Mouse (Mus musculus) forebrain, embryonic 10.5 days (tissue): ENCODE measurements at regions not wholly inside any gene's neighbourhood (a gene's known extent, or its start where the extent isn't known, plus 50 kb on each side); places are given as distances from the start of the nearest gene placed in this dataset.

Source experiments
- DNase-seq: peaks from one replicate; pipeline ENCODE4 v3.0.0-alpha.2; 2017; ENCODE audit warnings: low spot score; ENCODE audit errors: extremely low spot score
- H3K27ac ChIP-seq: fragments of 300-500 bp; sonication (generic); 2 replicates; pipeline ENCODE4 v1.5.1; 2016; ENCODE audit warnings: mild to moderate bottlenecking
- H3K27me3 ChIP-seq: fragments of 300-500 bp; sonication (generic); 2 replicates; pipeline ENCODE4 v1.6.1; 2016; ENCODE audit warnings: mild to moderate bottlenecking; ENCODE audit not compliant: poor library complexity, severe bottlenecking
- H3K36me3 ChIP-seq: fragments of 300-500 bp; sonication (generic); replicated peaks from 2 replicates; pipeline ENCODE4 v1.6.1; 2016; ENCODE audit warnings: mild to moderate bottlenecking, moderate library complexity
- H3K4me1 ChIP-seq: fragments of 300-500 bp; sonication (generic); 2 replicates; pipeline ENCODE4 v1.6.1; 2016
- H3K4me3 ChIP-seq: fragments of 300-500 bp; sonication (generic); 2 replicates; pipeline ENCODE4 v1.5.1; 2016; ENCODE audit warnings: mild to moderate bottlenecking, moderate library complexity
- H3K9me3 ChIP-seq: fragments of 300-500 bp; sonication (generic); 2 replicates; pipeline ENCODE4 v1.6.1; 2016; ENCODE audit warnings: mild to moderate bottlenecking, moderate library complexity
- WGBS: fragments of 180-500 bp; shearing (Covaris S2); methylation state at CpG from one replicate; pipeline ENCODE4 v1.1.7; 2016; 5-methylcytosine and 5-hydroxymethylcytosine counted together

- WGBS, result 91% methylated on average over 5 of the region's 5 CpGs
- no peaks in the 10 kb centered on the region for H3K27me3 ChIP-seq
- H3K4me1 ChIP-seq, result peaks cover 15% of the 10 kb centered on the region
- DNase-seq, result no peak
- no peaks in the 10 kb centered on the region for H3K9me3 ChIP-seq
- H3K4me3 ChIP-seq, result no peak overlapping the region
- peak overlapping the region; percentile 75 for H3K27ac ChIP-seq
- H3K36me3 ChIP-seq, result no peaks in the 10 kb centered on the region
Observed at GRCm38 (mm10) chr3:4544730-4545129, 1205.9 kb upstream of the Gm8797 start.

- 55% methylated on average over 3 of the region's 3 CpGs for WGBS
- H3K27ac ChIP-seq, result no peak overlapping the region
- no peak for DNase-seq
- H3K4me1 ChIP-seq, result peaks cover 15% of the 10 kb centered on the region
- no peaks in the 10 kb centered on the region for H3K36me3 ChIP-seq
- no peak overlapping the region for H3K4me3 ChIP-seq
- H3K27me3 ChIP-seq, result no peaks in the 10 kb centered on the region
- no peaks in the 10 kb centered on the region for H3K9me3 ChIP-seq
Observed at GRCm38 (mm10) chr3:4546103-4546833, 1204.3 kb upstream of the Gm8797 start.

- Histone ChIP-seq H3K36me3 (no peaks in the 10 kb centered on the region), H3K9me3 (no peaks in the 10 kb centered on the region), H3K4me3 (no peak overlapping the region), H3K27me3 (no peaks in the 10 kb centered on the region), H3K27ac (no peak overlapping the region), H3K4me1 (no peaks in the 10 kb centered on the region)
- DNase-seq, result no peak
- 73% methylated on average over 1 of the region's 1 CpGs for WGBS
Observed at GRCm38 (mm10) chr3:4560664-4561063, 1189.9 kb upstream of the Gm8797 start.

GRCm38 (mm10) chr3:4582500-4582899, 1168.1 kb upstream of the Gm8797 start:
- DNase-seq, result no peak
- Histone ChIP-seq H3K27me3 (no peaks in the 10 kb centered on the region), H3K36me3 (no peaks in the 10 kb centered on the region), H3K4me1 (no peaks in the 10 kb centered on the region), H3K4me3 (no peak overlapping the region), H3K27ac (no peak overlapping the region), H3K9me3 (no peaks in the 10 kb centered on the region)
- 95% methylated on average over 3 of the region's 3 CpGs for WGBS

- Histone ChIP-seq H3K27me3 (no peaks in the 10 kb centered on the region), H3K27ac (no peak overlapping the region), H3K4me1 (no peaks in the 10 kb centered on the region), H3K36me3 (no peaks in the 10 kb centered on the region), H3K4me3 (no peak overlapping the region), H3K9me3 (no peaks in the 10 kb centered on the region)
- DNase-seq, result no peak
Observed at GRCm38 (mm10) chr3:4593977-4594523, 1156.6 kb upstream of the Gm8797 start.

- H3K36me3 ChIP-seq, result no peaks in the 10 kb centered on the region
- no peaks in the 10 kb centered on the region for H3K27me3 ChIP-seq
- 92% methylated on average over 4 of the region's 4 CpGs for WGBS
- no peak for DNase-seq
- H3K9me3 ChIP-seq, result no peaks in the 10 kb centered on the region
- no peak overlapping the region for H3K27ac ChIP-seq
- H3K4me1 ChIP-seq, result no peaks in the 10 kb centered on the region
- no peak overlapping the region for H3K4me3 ChIP-seq
Observed at GRCm38 (mm10) chr3:4594541-4594940, 1156.1 kb upstream of the Gm8797 start.
